In the genomic region with DNA sequence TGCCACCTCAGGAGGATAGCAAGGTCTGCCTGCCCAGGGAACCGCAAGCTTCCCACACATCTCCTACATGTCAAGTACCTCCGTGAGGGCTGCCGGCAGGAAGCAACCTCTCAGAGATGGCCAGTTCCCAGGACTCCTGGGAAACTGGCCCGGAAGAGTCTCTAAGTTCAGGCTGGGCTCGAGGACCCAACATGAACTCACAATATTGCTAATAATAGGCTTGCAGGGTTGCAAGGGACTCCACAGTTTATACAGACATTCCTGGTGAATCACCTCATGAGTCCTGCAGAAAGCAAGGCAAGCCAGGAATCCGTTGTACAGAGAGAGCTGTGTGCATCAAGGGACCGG, we compare ENCODE assay signal across 14 mouse cellular contexts. TPM values are rescaled to one million over a fixed set of nuclear protein-coding genes. Genes with fewer than 3 reads are reported as not detected.
A peak's percentile ranks its signal among the peaks of the same experiment; 100 is the strongest.
DNase-seq lines count a peak whose midpoint lies in the region; ATAC-seq and TF ChIP-seq lines count a peak whose summit lies in the region.
"Had no signal": no experiment of that assay in that cellular context is flagged by ENCODE, and none has a peak within 500 bp of the region (broad histone marks: within the 10 kb centered on the region; RNA-seq: fewer than 3 reads in every experiment).

No protein-coding gene starts in this region.

- H3K27me3 ChIP-seq in midbrain, postnatal 0 days (ENCODE audit: insufficient read depth, low read length), result no peaks in the 10 kb centered on the region

- H3K4me1 ChIP-seq in midbrain, postnatal 0 days (ENCODE audit: insufficient read depth, low read length), result peaks cover 28% of the 10 kb centered on the region

- no peak overlapping the region for H3K9ac ChIP-seq in midbrain, postnatal 0 days (replicated peaks; ENCODE audit: low read length, poor library complexity, severe bottlenecking)

- DNase-seq in gastrocnemius, postnatal 14 days, result peak; percentile 49
- DNase-seq in gastrocnemius, postnatal 10 days, result no peak
- DNase-seq in lung, postnatal 10 days, result peak; percentile 50
- DNase-seq in lung, postnatal 14 days, result no peak
- DNase-seq in heart, postnatal 14 days, result peak; percentile 52 to 72
- no peak for DNase-seq in right cerebral cortex, adult 2 months (ENCODE audit: low spot score in 2 of 2)
- DNase-seq in midbrain, postnatal 0 days (ENCODE audit: low spot score), result no peak
- DNase-seq: retina, postnatal 1 day had no signal

- H3K4me2 ChIP-seq in midbrain, postnatal 0 days (ENCODE audit: low read depth, low read length, poor library complexity, severe bottlenecking), result no peak overlapping the region
- H3K4me2 ChIP-seq: liver, embryonic 11.5 days had no signal

- ATAC-seq in midbrain, postnatal 0 days (ENCODE audit: low FRiP score), result no peak
- ATAC-seq in erythroid progenitor cell, adult 5-6 weeks (replicated peaks; ENCODE audit: low FRiP score, poor library complexity, severe bottlenecking), result no peak

- TF ChIP-seq CTCF in midbrain, postnatal 0 days (IDR thresholded peaks at IDR 0.05), result no peak

- WGBS in midbrain, postnatal 0 days, result 67% methylated on average over 7 of the region's 7 CpGs

- intact Hi-C loops in gastrocnemius, postnatal 14 days (cut with DNase I; ENCODE audit: low total_unique reads), result no loop called here
- intact Hi-C loops in heart, postnatal 14 days (cut with DNase I), result no loop called here

- 0 out of 2 replicates have a peak, but pooled peaks cover 5% of the 10 kb centered on the region for H3K36me3 ChIP-seq in midbrain, postnatal 0 days (ENCODE audit: insufficient read depth, low read length)

- H3K4me3 ChIP-seq in midbrain, postnatal 0 days (ENCODE audit: low read depth, low read length), result no peak overlapping the region

- H3K27ac ChIP-seq in midbrain, postnatal 0 days (ENCODE audit: low read depth, low read length), result no peak overlapping the region

- no peaks in the 10 kb centered on the region for H3K9me3 ChIP-seq in midbrain, postnatal 0 days (ENCODE audit: low read length)

RNA-seq across cellular contexts. Expression of a gene that starts 13.2 kb away (rescaled TPM):
- 10 to 100 TPM; 11.1 to 12.2 TPM for total RNA-seq in gastrocnemius, postnatal 14 days (2021)
- total RNA-seq in gastrocnemius, postnatal 10 days (2021), result 10 to 100 TPM; 15.4 to 20.3 TPM
- 10 to 100 TPM; 22.8 to 23.8 TPM for total RNA-seq in heart, postnatal 14 days (2021)
- 122 and 132 TPM in 2 replicates for total RNA-seq in midbrain, postnatal 0 days (2014; rRNA removed)
- polyA plus RNA-seq in midbrain, postnatal 0 days (2015; fragmentation: Nextera tagmentation; extraction: Ambion mirVana), result 2.8 and 3.9 TPM in 2 replicates
- total RNA-seq in erythroid progenitor cell, adult 5-6 weeks (2015; ENCODE audit: low replicate concordance), result 0.36 and 0.42 TPM in 2 replicates
- 2.8 and 3.6 TPM in 2 replicates for total RNA-seq in erythroid progenitor cell, adult 5-6 weeks (2017; ENCODE audit: low replicate concordance)

RNA-seq across cellular contexts. Expression of a gene that starts 21.0 kb away (rescaled TPM):
- not detected for total RNA-seq in gastrocnemius, postnatal 14 days (2021)
- not detected for total RNA-seq in gastrocnemius, postnatal 10 days (2021)
- total RNA-seq in heart, postnatal 14 days (2021), result not detected
- not detected in 2 replicates for total RNA-seq in midbrain, postnatal 0 days (2014; rRNA removed)
- not detected in 2 replicates for polyA plus RNA-seq in midbrain, postnatal 0 days (2015; fragmentation: Nextera tagmentation; extraction: Ambion mirVana)
- not detected in 2 replicates for total RNA-seq in erythroid progenitor cell, adult 5-6 weeks (2015; ENCODE audit: low replicate concordance)
- not detected in 2 replicates for total RNA-seq in erythroid progenitor cell, adult 5-6 weeks (2017; ENCODE audit: low replicate concordance)
- total RNA-seq: adrenal gland, postnatal 4 days; monocyte, adult 5-6 weeks had no signal
- polyA plus RNA-seq: embryonic facial prominence, embryonic 11.5 days; liver, embryonic 11.5 days; thymus, postnatal 0 days had no signal

RNA-seq across cellular contexts. Expression of a gene that starts 58.9 kb away (rescaled TPM):
- 1 to 10 TPM; 2.7 to 3.5 TPM for total RNA-seq in gastrocnemius, postnatal 14 days (2021)
- 1 to 10 TPM; 5.3 to 6.0 TPM for total RNA-seq in gastrocnemius, postnatal 10 days (2021)
- 1 to 10 TPM; 3.9 to 4.1 TPM for total RNA-seq in heart, postnatal 14 days (2021)
- 5.3 and 8.8 TPM in 2 replicates for total RNA-seq in midbrain, postnatal 0 days (2014; rRNA removed)
- 7.2 and 7.8 TPM in 2 replicates for polyA plus RNA-seq in midbrain, postnatal 0 days (2015; fragmentation: Nextera tagmentation; extraction: Ambion mirVana)
- 56.9 and 59.5 TPM in 2 replicates for total RNA-seq in erythroid progenitor cell, adult 5-6 weeks (2015; ENCODE audit: low replicate concordance)
- 62.4 and 101 TPM in 2 replicates for total RNA-seq in erythroid progenitor cell, adult 5-6 weeks (2017; ENCODE audit: low replicate concordance)

Comparison
In these comparisons a context has a peak if more than half of its experiments do, and no peak if none do; other contexts are left out.
1. DNase-seq: peak in gastrocnemius, postnatal 14 days (single experiment), lung, postnatal 10 days (single experiment) and heart, postnatal 14 days (2 of 2); none in gastrocnemius, postnatal 10 days (single experiment), lung, postnatal 14 days (single experiment), right cerebral cortex, adult 2 months (0 of 2) and midbrain, postnatal 0 days (single experiment).